Mouse (Mus musculus) hindbrain, embryonic 13.5 days (tissue): Measurements from ENCODE around the gene Ctnnd2. TPM values are rescaled to one million over a fixed set of nuclear protein-coding genes. Genes with fewer than 3 reads are reported as not detected.

ENCODE experiments used
- ATAC-seq: fragments of 200-750 bp; cut with Nextera tagmentation; 2 replicates; pipeline ENCODE4 v1.8.0; 2017; ENCODE audit warnings: moderate TSS enrichment; ENCODE audit not compliant: low FRiP score
- H3K27ac ChIP-seq: fragments of 300-500 bp; sonication (generic); 2 replicates; pipeline ENCODE4 v1.5.1; 2015; ENCODE audit warnings: inconsistent platforms, mild to moderate bottlenecking, moderate library complexity
- H3K27me3 ChIP-seq: fragments of 300-500 bp; sonication (generic); 2 replicates; pipeline ENCODE4 v1.6.1; 2015; ENCODE audit warnings: mild to moderate bottlenecking, inconsistent platforms
- H3K36me3 ChIP-seq: fragments of 300-500 bp; sonication (generic); 2 replicates; pipeline ENCODE4 v1.6.1; 2015; ENCODE audit warnings: mild to moderate bottlenecking, inconsistent platforms
- H3K4me1 ChIP-seq: fragments of 300-500 bp; sonication (generic); replicated peaks from 2 replicates; pipeline ENCODE4 v1.6.1; 2015; ENCODE audit warnings: inconsistent platforms
- H3K4me2 ChIP-seq: fragments of 300-500 bp; sonication (generic); 2 replicates; pipeline ENCODE4 v1.6.1; 2015; ENCODE audit warnings: inconsistent platforms, mild to moderate bottlenecking, moderate library complexity
- H3K4me3 ChIP-seq: fragments of 300-500 bp; sonication (generic); 2 replicates; pipeline ENCODE4 v1.5.1; 2015; ENCODE audit warnings: mild to moderate bottlenecking, inconsistent platforms
- H3K9ac ChIP-seq: fragments of 300-500 bp; sonication (generic); 2 replicates; pipeline ENCODE4 v1.6.1; 2015; ENCODE audit warnings: mild to moderate bottlenecking, inconsistent platforms
- H3K9me3 ChIP-seq: fragments of 300-500 bp; sonication (generic); 2 replicates; pipeline ENCODE4 v1.6.1; 2016; ENCODE audit warnings: inconsistent platforms
- WGBS: fragments of 180-500 bp; shearing (Covaris S2); methylation state at CpG from one replicate; pipeline ENCODE4 v1.1.7; 2015; 5-methylcytosine and 5-hydroxymethylcytosine counted together
- polyA plus RNA-seq: library from polyadenylated mRNA; unstranded; fragments of >200 nt; fragmentation: Nextera tagmentation; extraction: Ambion mirVana; gene quantifications from 2 replicates; pipeline ENCODE4 v1.2.1, GENCODE M21; 2015

Gene Ctnnd2
- polyA plus RNA-seq, 1 experiment from 2014 or later: 59.6 TPM

GRCm38 (mm10) chr15:30974436-30974835, 802.0 kb downstream of the Ctnnd2 start:
- Histone ChIP-seq H3K9ac (no peak overlapping the region), H3K4me3 (no peak overlapping the region), H3K27ac (no peak overlapping the region), H3K4me2 (no peak overlapping the region), H3K27me3 (no peaks in the 10 kb centered on the region), H3K4me1 (no peaks in the 10 kb centered on the region; the same call in 1 of the 2 replicates), H3K9me3 (no peaks in the 10 kb centered on the region), H3K36me3 (peaks cover 6% of the 10 kb centered on the region)
- 95% methylated on average over 1 of the region's 1 CpGs for WGBS
- ATAC-seq: no peak

DNA sequence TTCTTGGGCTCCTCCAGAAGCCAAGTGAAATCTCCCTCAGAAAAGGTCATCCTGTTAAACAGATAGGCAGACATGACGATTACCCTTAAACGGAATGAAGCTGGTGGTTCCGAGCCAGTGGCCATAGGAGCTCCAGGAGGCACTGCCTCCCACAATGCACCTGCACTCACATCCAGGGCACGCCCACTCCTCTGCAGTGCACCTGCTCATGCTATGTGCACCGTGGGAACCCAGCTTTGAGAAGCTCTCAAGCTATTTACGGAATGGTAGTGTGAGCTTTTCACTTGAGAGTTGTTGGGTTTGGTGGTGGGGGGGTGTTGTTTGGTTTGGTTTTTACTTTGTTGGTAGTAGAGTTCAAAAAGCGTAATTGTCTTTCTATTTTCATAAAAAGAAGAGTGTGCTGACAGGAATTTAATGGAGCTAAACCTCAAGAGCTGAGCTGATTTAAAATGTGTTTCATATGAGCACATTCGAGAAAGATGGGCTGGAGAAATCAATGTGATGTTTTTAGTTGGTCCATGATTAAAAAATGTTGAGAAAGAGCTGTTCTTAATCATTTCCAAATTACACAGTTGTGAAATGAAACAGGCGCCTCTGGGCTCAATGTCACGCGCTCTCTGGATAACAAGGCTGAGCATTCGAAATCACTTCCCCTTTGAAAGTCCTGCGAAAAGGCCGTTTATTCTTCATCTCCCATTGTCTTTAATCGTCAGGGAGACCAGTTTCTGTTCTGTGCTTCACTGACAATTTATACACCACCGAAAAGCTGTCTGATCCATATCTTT, 802.8 kb downstream of the Ctnnd2 start:
- H3K36me3 ChIP-seq: peaks cover 6% of the 10 kb centered on the region
- WGBS: 76% methylated on average over 16 of the region's 16 CpGs
- no peak overlapping the region for H3K4me3 ChIP-seq
- no peak overlapping the region for H3K9ac ChIP-seq
- H3K27me3 ChIP-seq: no peaks in the 10 kb centered on the region
- H3K9me3 ChIP-seq: no peaks in the 10 kb centered on the region
- no peak overlapping the region for H3K4me2 ChIP-seq
- no peaks in the 10 kb centered on the region; the same call in 1 of the 2 replicates for H3K4me1 ChIP-seq
- peak overlapping the region; percentile 23; the same call in 1 of the 2 replicates for H3K27ac ChIP-seq
- ATAC-seq: no peak

- WGBS: 74% methylated on average over 11 of the region's 11 CpGs
These were observed 804.9 kb downstream of the Ctnnd2 start for GRCm38 (mm10) chr15:30977166-30977740.

GRCm38 (mm10) chr15:30986890-30987289, 814.5 kb downstream of the Ctnnd2 start:
- no peak overlapping the region for H3K4me2 ChIP-seq
- no peaks in the 10 kb centered on the region for H3K27me3 ChIP-seq
- WGBS: 100% methylated on average over 2 of the region's 2 CpGs
- H3K9me3 ChIP-seq: no peaks in the 10 kb centered on the region
- no peak for ATAC-seq
- no peak overlapping the region for H3K9ac ChIP-seq
- H3K36me3 ChIP-seq: no peaks in the 10 kb centered on the region
- H3K4me3 ChIP-seq: no peak overlapping the region
- 0 out of 2 replicates have a peak, but pooled peaks cover 4% of the 10 kb centered on the region for H3K4me1 ChIP-seq
- no peak overlapping the region for H3K27ac ChIP-seq

More at GRCm38 (mm10) chr15:30977166-30977740, 804.9 kb downstream of the Ctnnd2 start:
- peaks cover 6% of the 10 kb centered on the region for H3K36me3 ChIP-seq
- no peaks in the 10 kb centered on the region for H3K9me3 ChIP-seq
- H3K27ac ChIP-seq: no peak overlapping the region
- no peak for ATAC-seq
- H3K27me3 ChIP-seq: no peaks in the 10 kb centered on the region
- H3K9ac ChIP-seq: no peak overlapping the region
- no peaks in the 10 kb centered on the region; the same call in 1 of the 2 replicates for H3K4me1 ChIP-seq
- no peak overlapping the region for H3K4me2 ChIP-seq
- no peak overlapping the region for H3K4me3 ChIP-seq

DNA sequence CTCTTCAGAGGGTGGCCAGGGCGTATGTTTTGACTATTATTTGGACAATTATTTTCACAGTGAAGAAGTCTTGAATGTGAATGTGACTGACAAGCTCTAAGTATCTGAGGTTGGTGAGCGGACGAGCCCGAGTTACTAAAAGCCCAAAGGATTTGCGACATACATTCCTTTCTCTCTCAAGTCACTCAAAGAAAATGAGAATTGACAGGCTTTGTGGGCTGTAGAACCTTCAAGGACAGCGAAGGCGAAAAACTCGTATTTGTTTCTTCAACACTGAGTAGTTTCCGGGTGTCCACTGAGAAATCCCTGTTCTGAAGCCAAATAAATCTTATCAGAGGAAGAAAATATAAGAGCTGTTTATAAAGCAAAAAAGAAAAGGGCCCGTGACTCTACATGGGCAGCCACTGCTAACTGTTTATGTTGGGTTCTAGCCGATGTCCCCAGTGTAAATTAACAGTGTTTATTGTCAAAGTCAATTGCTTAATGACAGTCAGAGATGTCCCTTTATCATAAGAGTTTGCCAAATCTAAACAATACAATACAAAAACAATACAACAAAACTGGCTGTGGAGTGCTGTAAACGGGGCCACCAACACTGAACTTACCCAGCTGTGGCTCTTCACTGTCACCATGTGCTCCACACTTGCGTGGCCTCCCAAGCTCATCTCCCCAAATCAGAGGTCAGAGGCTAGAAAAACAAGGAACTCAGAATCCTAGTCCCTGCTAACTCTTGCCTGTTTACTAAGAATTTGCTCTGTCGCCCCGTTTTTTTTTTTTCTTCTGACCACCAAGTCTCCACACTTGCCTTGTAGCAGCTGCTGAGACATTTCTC, 818.2 kb downstream of the Ctnnd2 start:
- Histone ChIP-seq H3K4me3 (no peak overlapping the region), H3K27ac (no peak overlapping the region), H3K4me2 (no peak overlapping the region), H3K27me3 (no peaks in the 10 kb centered on the region), H3K9me3 (no peaks in the 10 kb centered on the region), H3K4me1 (0 out of 2 replicates have a peak, but pooled peaks cover 4% of the 10 kb centered on the region), H3K36me3 (no peaks in the 10 kb centered on the region), H3K9ac (no peak overlapping the region)
- ATAC-seq: no peak
- 72% methylated on average over 15 of the region's 15 CpGs for WGBS

- H3K4me1 ChIP-seq: 0 out of 2 replicates have a peak, but pooled peaks cover 4% of the 10 kb centered on the region
- H3K4me3 ChIP-seq: no peak overlapping the region
- no peaks in the 10 kb centered on the region for H3K9me3 ChIP-seq
- H3K27ac ChIP-seq: no peak overlapping the region; the same call in 1 of the 2 replicates
- H3K9ac ChIP-seq: no peak overlapping the region
- no peak overlapping the region for H3K4me2 ChIP-seq
- no peak for ATAC-seq
- H3K36me3 ChIP-seq: no peaks in the 10 kb centered on the region
- H3K27me3 ChIP-seq: no peaks in the 10 kb centered on the region
- 92% methylated on average over 12 of the region's 12 CpGs for WGBS
These were observed 820.0 kb downstream of the Ctnnd2 start for GRCm38 (mm10) chr15:30992357-30992756.

DNA sequence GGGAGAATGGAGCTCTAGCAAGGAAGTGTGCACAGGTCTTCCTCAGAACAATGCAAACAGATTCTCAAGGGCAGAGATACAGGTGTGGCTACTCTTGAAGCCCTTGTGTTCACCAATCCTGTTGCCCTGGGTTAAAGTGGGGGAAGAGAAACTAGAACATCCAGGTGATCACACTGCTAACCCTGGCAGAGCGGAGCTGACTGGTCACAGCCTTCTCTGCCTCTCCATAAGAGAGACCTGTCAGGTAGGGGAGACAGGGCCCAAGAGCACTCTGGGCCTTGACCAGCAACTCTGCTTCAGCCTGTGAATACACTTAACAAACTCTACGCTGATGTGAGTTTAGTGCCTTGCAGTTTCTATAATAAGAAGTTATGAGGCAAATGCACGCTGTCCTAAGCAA, 820.5 kb downstream of the Ctnnd2 start:
- no peak for ATAC-seq
- Histone ChIP-seq H3K9me3 (no peaks in the 10 kb centered on the region), H3K9ac (no peak overlapping the region), H3K36me3 (no peaks in the 10 kb centered on the region), H3K4me2 (no peak overlapping the region), H3K27ac (no peak overlapping the region), H3K27me3 (no peaks in the 10 kb centered on the region), H3K4me3 (no peak overlapping the region), H3K4me1 (0 out of 2 replicates have a peak, but pooled peaks cover 4% of the 10 kb centered on the region)
- 91% methylated on average over 3 of the region's 3 CpGs for WGBS

GRCm38 (mm10) chr15:30995346-30995745, 823.0 kb downstream of the Ctnnd2 start:
- Histone ChIP-seq H3K4me1 (0 out of 2 replicates have a peak, but pooled peaks cover 2% of the 10 kb centered on the region), H3K27ac (no peak overlapping the region), H3K9ac (no peak overlapping the region), H3K4me2 (no peak overlapping the region), H3K36me3 (no peaks in the 10 kb centered on the region), H3K9me3 (no peaks in the 10 kb centered on the region), H3K4me3 (no peak overlapping the region), H3K27me3 (no peaks in the 10 kb centered on the region)
- no peak for ATAC-seq
- 91% methylated on average over 3 of the region's 3 CpGs for WGBS

DNA sequence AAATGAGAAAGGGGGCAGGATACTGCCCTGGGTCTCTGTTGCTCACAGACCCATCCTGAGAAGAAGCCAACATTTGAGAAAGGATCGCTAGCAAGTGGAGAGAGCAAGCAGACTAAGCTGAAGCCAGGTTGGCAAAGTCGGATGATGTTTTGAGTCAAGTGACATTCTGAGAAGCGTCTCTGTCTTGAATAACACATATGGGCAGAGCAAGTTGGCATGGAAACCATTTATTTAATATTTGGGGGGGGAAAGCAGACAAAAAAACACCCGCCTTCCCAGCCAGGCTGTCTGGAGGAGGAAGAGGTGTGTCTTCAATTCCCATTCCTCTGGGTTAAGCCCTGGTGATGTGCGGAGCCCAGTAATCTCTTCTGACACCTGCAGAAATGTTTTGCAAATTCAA, 832.1 kb downstream of the Ctnnd2 start:
- peaks cover 6% of the 10 kb centered on the region for H3K4me1 ChIP-seq
- ATAC-seq: no peak
- H3K36me3 ChIP-seq: peaks cover 9% of the 10 kb centered on the region
- H3K27ac ChIP-seq: no peak overlapping the region
- WGBS: 92% methylated on average over 5 of the region's 5 CpGs
- no peaks in the 10 kb centered on the region for H3K27me3 ChIP-seq
- H3K9ac ChIP-seq: no peak overlapping the region
- no peaks in the 10 kb centered on the region for H3K9me3 ChIP-seq
- no peak overlapping the region for H3K4me2 ChIP-seq
- no peak overlapping the region for H3K4me3 ChIP-seq

DNA sequence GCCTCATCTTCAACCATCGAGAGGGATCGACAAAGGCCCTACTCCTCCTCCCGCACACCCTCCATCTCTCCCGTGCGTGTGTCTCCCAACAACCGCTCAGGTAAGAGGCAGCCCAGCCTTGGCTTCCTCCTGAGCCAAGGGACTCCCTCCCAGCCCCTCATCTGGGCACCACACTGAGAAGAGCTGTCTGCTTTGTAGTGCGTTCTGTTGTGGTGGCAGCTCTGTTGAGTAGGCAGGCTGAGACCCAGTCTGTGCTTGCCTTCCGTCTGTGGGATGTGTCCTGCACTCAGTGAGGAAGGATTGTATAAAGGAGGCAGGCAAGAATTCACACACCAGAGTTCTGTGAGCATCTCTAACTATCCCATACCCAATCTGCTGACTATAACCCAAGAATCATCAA, 832.6 kb downstream of the Ctnnd2 start:
- peaks cover 6% of the 10 kb centered on the region for H3K4me1 ChIP-seq
- WGBS: 78% methylated on average over 8 of the region's 8 CpGs
- no peaks in the 10 kb centered on the region for H3K9me3 ChIP-seq
- no peak overlapping the region for H3K4me3 ChIP-seq
- peaks cover 10% of the 10 kb centered on the region for H3K36me3 ChIP-seq
- H3K9ac ChIP-seq: no peak overlapping the region
- ATAC-seq: no peak
- H3K27me3 ChIP-seq: no peaks in the 10 kb centered on the region
- no peak overlapping the region for H3K27ac ChIP-seq
- H3K4me2 ChIP-seq: no peak overlapping the region

GRCm38 (mm10) chr15:31006050-31006824, 833.8 kb downstream of the Ctnnd2 start:
- H3K4me1 ChIP-seq: peaks cover 6% of the 10 kb centered on the region
- ATAC-seq: peak; percentile 39; the same call in 1 of the 2 replicates
- H3K9ac ChIP-seq: no peak overlapping the region
- peaks cover 10% of the 10 kb centered on the region for H3K36me3 ChIP-seq
- 74% methylated on average over 8 of the region's 8 CpGs for WGBS
- peak overlapping the region; percentile 20; the same call in 1 of the 2 replicates for H3K27ac ChIP-seq
- H3K27me3 ChIP-seq: no peaks in the 10 kb centered on the region
- no peak overlapping the region for H3K4me3 ChIP-seq
- H3K4me2 ChIP-seq: no peak overlapping the region
- no peaks in the 10 kb centered on the region for H3K9me3 ChIP-seq
